Mouse (Mus musculus): ENCODE data around the gene Hs3st1. TPM values are rescaled to one million over a fixed set of nuclear protein-coding genes. Genes with fewer than 3 reads are reported as not detected.

The Hs3st1 gene
- polyA plus RNA-seq, 1 experiment from 2014 or later, result 37.8 TPM

DNA sequence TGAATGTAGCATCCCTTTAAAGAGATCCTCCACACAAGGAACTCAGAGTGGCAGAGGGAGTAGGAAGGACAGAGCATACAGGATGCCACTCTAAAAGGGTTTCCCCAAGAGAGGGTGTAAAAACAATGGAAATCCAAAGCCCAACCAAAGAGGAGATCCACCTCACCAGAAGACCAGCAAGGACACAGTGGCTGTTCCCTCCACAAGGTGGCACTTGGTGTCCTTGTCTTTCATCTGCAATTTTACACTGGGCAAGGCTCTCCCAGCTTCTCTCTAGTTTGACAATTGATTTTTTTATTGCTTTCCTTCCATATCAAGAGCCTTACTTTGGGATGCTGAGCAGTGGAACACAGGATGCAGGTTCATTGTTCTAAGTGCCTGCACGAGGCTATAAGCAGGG lies 122.1 kb downstream of the Hs3st1 start:
- DNase-seq (ENCODE audit: low spot score), result no peak
- 86% methylated on average over 1 of the region's 1 CpGs for WGBS
- no peaks in the 10 kb centered on the region for H3K27me3 ChIP-seq (ENCODE audit: control insufficient read depth, insufficient read depth, low read length)
- H3K9ac ChIP-seq, result no peak overlapping the region
- H3K9me3 ChIP-seq (ENCODE audit: control insufficient read depth, low read length), result no peaks in the 10 kb centered on the region
- no peaks in the 10 kb centered on the region for H3K4me1 ChIP-seq (replicated peaks; ENCODE audit: control insufficient read depth, insufficient read depth, low read length)
- no peak overlapping the region for H3K4me2 ChIP-seq (replicated peaks)
- H3K27ac ChIP-seq, result no peak overlapping the region
- H3K4me3 ChIP-seq (replicated peaks; ENCODE audit: low read length), result no peak overlapping the region
- ATAC-seq (ENCODE audit: low FRiP score), result no peak
- H3K36me3 ChIP-seq (replicated peaks; ENCODE audit: control insufficient read depth, insufficient read depth), result no peaks in the 10 kb centered on the region

DNA sequence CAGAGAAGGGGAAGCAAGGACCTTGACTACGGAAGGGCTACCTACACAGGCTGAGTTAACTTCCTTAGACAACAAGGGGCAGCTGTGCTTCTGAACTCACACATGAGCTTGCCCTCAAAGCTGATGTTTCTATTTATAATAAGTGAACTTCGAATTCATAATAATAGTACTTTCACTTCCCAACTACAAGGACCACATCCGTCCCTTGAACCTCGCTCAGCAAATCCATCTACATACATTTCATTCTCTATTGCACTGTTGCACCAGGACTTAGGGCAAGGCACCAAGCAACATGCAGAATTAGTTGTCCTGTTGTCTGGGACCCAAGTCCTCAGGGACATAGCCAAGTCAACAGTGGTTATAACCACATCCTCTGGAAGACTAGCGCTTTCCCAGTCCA lies 124.4 kb downstream of the Hs3st1 start:
- 97% methylated on average over 5 of the region's 5 CpGs for WGBS
- no peak overlapping the region for H3K4me3 ChIP-seq (replicated peaks; ENCODE audit: low read length)
- no peak overlapping the region for H3K9ac ChIP-seq
- no peaks in the 10 kb centered on the region for H3K27me3 ChIP-seq (ENCODE audit: control insufficient read depth, insufficient read depth, low read length)
- DNase-seq (ENCODE audit: low spot score) (no peak), ATAC-seq (ENCODE audit: low FRiP score) (no peak)
- no peaks in the 10 kb centered on the region for H3K36me3 ChIP-seq (replicated peaks; ENCODE audit: control insufficient read depth, insufficient read depth)
- no peaks in the 10 kb centered on the region for H3K4me1 ChIP-seq (replicated peaks; ENCODE audit: control insufficient read depth, insufficient read depth, low read length)
- H3K4me2 ChIP-seq (replicated peaks), result no peak overlapping the region
- H3K9me3 ChIP-seq (ENCODE audit: control insufficient read depth, low read length), result no peaks in the 10 kb centered on the region
- no peak overlapping the region for H3K27ac ChIP-seq

DNA sequence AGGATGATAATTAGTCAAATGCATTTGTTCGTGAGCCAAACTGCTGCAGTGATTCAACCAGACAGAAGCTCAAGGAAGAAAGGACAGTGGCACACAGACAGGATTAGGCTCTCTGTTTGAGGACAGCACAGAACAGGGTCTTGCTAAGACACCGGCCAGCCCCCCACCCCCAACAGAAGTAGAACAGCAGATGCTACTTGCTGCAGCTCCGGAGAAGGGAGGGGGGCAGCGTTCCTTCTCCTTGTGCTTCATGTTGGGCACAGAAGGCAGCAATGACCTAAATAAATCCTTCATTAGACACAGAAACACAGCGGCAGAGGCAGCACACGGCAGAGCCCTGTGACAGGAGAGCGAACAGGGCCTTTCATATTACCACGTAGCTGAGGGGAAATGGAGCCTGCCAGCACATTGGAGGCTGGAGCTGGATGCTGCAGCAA lies 130.2 kb downstream of the Hs3st1 start:
- Histone ChIP-seq H3K4me1 (replicated peaks; ENCODE audit: control insufficient read depth, insufficient read depth, low read length) (peaks cover 8% of the 10 kb centered on the region; the same call in 1 of the 2 replicates), H3K4me3 (replicated peaks; ENCODE audit: low read length) (no peak overlapping the region), H3K27ac (0 out of 2 replicates have a peak overlapping the region, but pooled peaks have one; percentile 7), H3K36me3 (replicated peaks; ENCODE audit: control insufficient read depth, insufficient read depth) (no peaks in the 10 kb centered on the region), H3K27me3 (ENCODE audit: control insufficient read depth, insufficient read depth, low read length) (no peaks in the 10 kb centered on the region), H3K9me3 (ENCODE audit: control insufficient read depth, low read length) (no peaks in the 10 kb centered on the region), H3K9ac (0 out of 2 replicates have a peak overlapping the region, but pooled peaks have one; percentile 12), H3K4me2 (replicated peaks) (no peak overlapping the region)
- ATAC-seq (ENCODE audit: low FRiP score) (peak; percentile 32; the same call in 1 of the 2 replicates), DNase-seq (ENCODE audit: low spot score) (no peak)
- WGBS, result 51% methylated on average over 8 of the region's 8 CpGs

DNA sequence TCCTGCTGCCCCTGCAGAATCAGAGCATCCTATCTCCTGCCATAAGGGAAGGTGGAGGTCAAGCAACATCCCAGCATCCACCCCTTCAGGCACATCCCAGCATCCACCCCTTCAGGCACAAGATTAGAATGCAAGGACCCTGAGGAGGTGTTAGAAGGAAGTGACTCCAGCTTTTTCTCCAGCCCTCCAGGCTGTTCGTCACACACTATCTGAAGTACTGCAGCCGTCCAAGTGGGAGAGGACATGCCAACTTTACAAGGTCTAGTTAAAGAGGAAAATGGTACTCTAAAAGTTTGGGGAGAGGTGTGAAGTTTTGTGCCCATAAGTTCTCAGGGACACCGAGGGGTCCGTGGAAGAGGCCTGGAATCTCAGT lies 131.1 kb downstream of the Hs3st1 start:
- 82% methylated on average over 4 of the region's 4 CpGs for WGBS
- ATAC-seq (ENCODE audit: low FRiP score) (no peak), DNase-seq (ENCODE audit: low spot score) (no peak)

DNA sequence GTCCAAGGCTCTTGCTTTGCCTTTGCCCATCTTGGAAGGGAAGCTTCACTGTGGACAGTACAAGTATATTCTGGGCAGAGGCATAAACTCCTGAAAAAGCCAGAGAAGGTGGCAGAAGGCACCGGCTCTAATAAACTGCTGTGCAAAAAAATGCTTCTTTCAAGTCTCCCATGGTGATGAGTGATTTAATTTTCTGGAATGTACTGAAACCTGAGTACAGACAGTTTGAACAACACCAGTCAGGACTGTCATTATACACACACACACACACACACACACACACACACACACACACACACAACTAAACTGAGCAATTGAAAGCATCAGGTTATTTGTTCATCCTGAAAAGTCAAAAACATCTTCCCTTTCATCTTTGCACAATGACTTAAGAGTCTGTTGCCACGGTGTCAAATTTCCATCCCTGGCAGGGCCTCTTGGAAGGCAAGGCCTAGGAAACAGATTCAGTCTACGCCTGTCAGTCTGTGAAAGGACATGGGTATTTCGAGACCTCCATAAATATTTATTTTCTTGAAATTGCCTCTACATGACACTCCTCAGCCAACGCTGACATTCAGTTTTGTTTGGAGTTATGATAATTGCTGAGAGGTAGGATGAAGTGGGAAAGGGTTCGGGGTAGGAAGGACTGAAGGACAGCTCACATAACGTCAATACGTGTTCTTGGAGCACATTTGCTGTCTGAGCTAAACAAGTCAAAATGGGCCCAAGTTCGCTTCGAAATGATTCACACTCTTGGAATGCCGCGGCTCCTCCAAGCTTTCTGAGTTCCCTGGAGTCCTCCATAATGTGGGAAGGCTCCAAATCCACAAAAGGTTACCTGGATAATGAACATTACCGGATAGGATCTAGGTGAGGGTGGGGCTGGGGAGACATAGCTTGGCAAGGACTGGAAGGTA lies 131.7 kb downstream of the Hs3st1 start:
- H3K27me3 ChIP-seq (ENCODE audit: control insufficient read depth, insufficient read depth, low read length), result no peaks in the 10 kb centered on the region
- H3K36me3 ChIP-seq (replicated peaks; ENCODE audit: control insufficient read depth, insufficient read depth), result no peaks in the 10 kb centered on the region
- no peak overlapping the region for H3K4me3 ChIP-seq (replicated peaks; ENCODE audit: low read length)
- H3K9me3 ChIP-seq (ENCODE audit: control insufficient read depth, low read length), result no peaks in the 10 kb centered on the region
- WGBS, result 61% methylated on average over 13 of the region's 13 CpGs
- no peak overlapping the region for H3K4me2 ChIP-seq (replicated peaks)
- ATAC-seq (ENCODE audit: low FRiP score), result no peak
- DNase-seq (ENCODE audit: low spot score), result no peak
- no peak overlapping the region for H3K27ac ChIP-seq
- H3K4me1 ChIP-seq (replicated peaks; ENCODE audit: control insufficient read depth, insufficient read depth, low read length), result peaks cover 8% of the 10 kb centered on the region; the same call in 1 of the 2 replicates
- no peak overlapping the region for H3K9ac ChIP-seq

More for the DNA sequence above, 131.1 kb downstream of the Hs3st1 start:
- H3K27me3 ChIP-seq (ENCODE audit: control insufficient read depth, insufficient read depth, low read length), result no peaks in the 10 kb centered on the region
- H3K4me2 ChIP-seq (replicated peaks), result no peak overlapping the region
- H3K36me3 ChIP-seq (replicated peaks; ENCODE audit: control insufficient read depth, insufficient read depth), result no peaks in the 10 kb centered on the region
- peaks cover 8% of the 10 kb centered on the region; the same call in 1 of the 2 replicates for H3K4me1 ChIP-seq (replicated peaks; ENCODE audit: control insufficient read depth, insufficient read depth, low read length)
- H3K9me3 ChIP-seq (ENCODE audit: control insufficient read depth, low read length), result no peaks in the 10 kb centered on the region
- no peak overlapping the region for H3K27ac ChIP-seq
- H3K4me3 ChIP-seq (replicated peaks; ENCODE audit: low read length), result no peak overlapping the region
- no peak overlapping the region for H3K9ac ChIP-seq

DNA sequence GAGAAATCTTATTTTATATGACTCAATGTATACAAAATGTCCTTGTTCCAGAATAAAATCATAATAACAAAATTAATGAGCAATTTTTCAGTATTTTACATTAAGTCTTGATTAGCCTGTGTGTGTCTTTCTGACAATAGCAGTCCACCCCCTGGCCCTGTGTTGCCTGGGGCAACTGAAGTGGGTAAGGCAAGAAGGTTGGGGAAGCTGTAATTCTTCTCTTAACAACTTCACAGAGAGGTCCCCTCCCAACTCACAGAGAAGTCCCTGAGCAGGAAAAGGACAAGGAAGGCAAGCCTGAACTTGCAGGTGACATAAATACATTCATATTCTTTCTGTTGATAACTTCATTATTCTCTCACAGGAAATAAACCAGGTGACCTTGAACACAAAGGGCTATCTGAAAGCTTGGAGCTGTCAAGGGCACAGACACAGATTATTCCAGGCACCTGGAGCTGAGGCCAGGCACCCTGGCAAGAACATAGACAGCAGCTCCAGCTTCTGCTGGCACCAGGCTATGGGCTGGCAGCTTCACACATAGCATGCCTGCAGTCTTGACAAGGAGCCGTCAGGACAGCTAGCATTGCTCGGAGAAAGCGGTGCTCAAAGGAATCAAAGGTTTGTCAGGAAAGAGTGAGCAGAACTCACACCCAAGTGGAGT lies 134.9 kb downstream of the Hs3st1 start:
- Histone ChIP-seq H3K4me1 (replicated peaks; ENCODE audit: control insufficient read depth, insufficient read depth, low read length) (0 out of 2 replicates have a peak, but pooled peaks cover 5% of the 10 kb centered on the region), H3K4me2 (replicated peaks) (no peak overlapping the region), H3K4me3 (replicated peaks; ENCODE audit: low read length) (no peak overlapping the region), H3K27ac (no peak overlapping the region), H3K9ac (no peak overlapping the region), H3K36me3 (replicated peaks; ENCODE audit: control insufficient read depth, insufficient read depth) (no peaks in the 10 kb centered on the region), H3K9me3 (ENCODE audit: control insufficient read depth, low read length) (no peaks in the 10 kb centered on the region), H3K27me3 (ENCODE audit: control insufficient read depth, insufficient read depth, low read length) (no peaks in the 10 kb centered on the region)
- ATAC-seq (ENCODE audit: low FRiP score), result 0 out of 2 replicates have a peak, but pooled peaks have one; percentile 38
- 76% methylated on average over 3 of the region's 3 CpGs for WGBS
- DNase-seq (ENCODE audit: low spot score), result no peak

DNA sequence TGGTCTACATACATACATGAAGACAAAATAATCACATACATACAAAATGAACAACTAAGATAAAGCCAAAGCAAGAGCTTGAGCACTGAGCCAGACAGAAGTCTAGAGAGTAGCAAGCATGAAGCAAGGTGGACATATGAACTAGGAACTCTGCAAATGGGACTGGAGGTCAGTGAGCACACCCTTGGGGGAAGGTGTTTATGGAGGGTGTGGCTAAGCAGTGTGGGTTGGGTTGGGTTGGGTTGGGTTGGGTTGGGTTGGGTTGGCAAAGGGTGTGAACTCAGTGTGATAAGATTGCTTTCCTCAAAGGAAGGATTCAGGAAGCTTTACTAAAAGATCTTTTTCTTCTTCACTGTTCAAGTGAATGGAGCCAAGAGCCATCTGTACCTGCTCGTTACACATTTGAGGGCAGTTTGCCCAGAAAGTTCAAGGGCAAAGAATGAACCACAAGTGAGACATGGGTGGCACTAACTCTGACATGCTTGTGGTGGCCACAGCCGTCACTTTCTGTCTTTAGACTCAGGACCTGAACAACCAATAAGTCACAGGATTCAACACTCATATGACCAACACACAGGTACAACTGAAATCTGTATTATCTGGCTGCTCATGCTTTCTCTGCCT lies 137.8 kb downstream of the Hs3st1 start:
- Histone ChIP-seq H3K27me3 (ENCODE audit: control insufficient read depth, insufficient read depth, low read length) (no peaks in the 10 kb centered on the region), H3K27ac (no peak overlapping the region), H3K4me3 (replicated peaks; ENCODE audit: low read length) (no peak overlapping the region), H3K9ac (no peak overlapping the region), H3K4me1 (replicated peaks; ENCODE audit: control insufficient read depth, insufficient read depth, low read length) (no peaks in the 10 kb centered on the region), H3K4me2 (replicated peaks) (no peak overlapping the region), H3K36me3 (replicated peaks; ENCODE audit: control insufficient read depth, insufficient read depth) (peaks cover 12% of the 10 kb centered on the region), H3K9me3 (ENCODE audit: control insufficient read depth, low read length) (no peaks in the 10 kb centered on the region)
- WGBS, result 87% methylated on average over 2 of the region's 2 CpGs
- DNase-seq (ENCODE audit: low spot score), result no peak
- ATAC-seq (ENCODE audit: low FRiP score), result no peak

DNA sequence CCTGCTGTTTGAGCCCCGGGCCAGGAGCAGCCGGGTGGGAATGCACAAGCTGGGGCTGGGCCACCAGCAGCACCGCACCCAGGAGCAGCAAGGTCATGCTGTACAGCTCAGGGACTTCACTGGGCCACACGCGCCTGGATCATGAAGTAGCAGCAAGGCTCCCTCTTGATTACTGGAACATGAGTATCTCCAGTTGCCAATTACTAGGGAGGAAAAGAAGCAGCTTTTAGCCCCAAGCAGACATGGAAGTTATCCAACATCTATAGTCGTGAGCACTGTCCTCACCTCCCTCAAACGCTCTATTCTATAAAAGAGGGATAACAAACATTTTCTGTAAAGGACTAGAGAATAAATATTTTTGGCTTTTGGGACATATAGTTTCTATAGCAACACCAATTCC lies 140.1 kb downstream of the Hs3st1 start:
- peak; percentile 51; the same call in 1 of the 2 replicates for ATAC-seq (ENCODE audit: low FRiP score)
- Histone ChIP-seq H3K9me3 (ENCODE audit: control insufficient read depth, low read length) (no peaks in the 10 kb centered on the region), H3K36me3 (replicated peaks; ENCODE audit: control insufficient read depth, insufficient read depth) (peaks cover 12% of the 10 kb centered on the region), H3K27ac (no peak overlapping the region), H3K9ac (no peak overlapping the region), H3K4me3 (replicated peaks; ENCODE audit: low read length) (no peak overlapping the region), H3K4me1 (replicated peaks; ENCODE audit: control insufficient read depth, insufficient read depth, low read length) (no peaks in the 10 kb centered on the region), H3K4me2 (replicated peaks) (no peak overlapping the region), H3K27me3 (ENCODE audit: control insufficient read depth, insufficient read depth, low read length) (no peaks in the 10 kb centered on the region)
- no peak for DNase-seq (ENCODE audit: low spot score)
- 90% methylated on average over 7 of the region's 7 CpGs for WGBS

DNA sequence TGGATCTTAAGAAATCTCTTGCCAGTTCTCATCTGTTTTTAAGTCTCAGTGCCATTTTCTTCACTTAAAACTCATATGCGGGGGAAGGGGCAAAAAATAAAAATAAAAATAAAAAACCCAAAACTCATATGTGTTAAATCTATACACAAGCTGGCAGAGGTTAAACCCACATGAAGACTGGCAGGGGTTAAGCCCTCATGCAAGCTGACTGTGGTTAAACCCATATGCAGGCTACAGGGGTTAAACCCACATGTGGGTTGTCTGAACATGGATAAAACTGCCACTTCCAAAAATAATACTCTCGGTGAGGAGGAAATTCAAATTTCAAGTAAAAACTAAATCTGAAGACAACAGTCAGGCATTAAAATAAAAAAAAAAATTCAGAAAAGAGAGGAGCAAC lies 141.7 kb downstream of the Hs3st1 start:
- Histone ChIP-seq H3K27ac (no peak overlapping the region), H3K4me3 (replicated peaks; ENCODE audit: low read length) (no peak overlapping the region), H3K36me3 (replicated peaks; ENCODE audit: control insufficient read depth, insufficient read depth) (peaks cover 12% of the 10 kb centered on the region), H3K4me1 (replicated peaks; ENCODE audit: control insufficient read depth, insufficient read depth, low read length) (no peaks in the 10 kb centered on the region), H3K9ac (no peak overlapping the region), H3K4me2 (replicated peaks) (no peak overlapping the region), H3K27me3 (ENCODE audit: control insufficient read depth, insufficient read depth, low read length) (no peaks in the 10 kb centered on the region), H3K9me3 (ENCODE audit: control insufficient read depth, low read length) (no peaks in the 10 kb centered on the region)
- WGBS, result 94% methylated on average over 2 of the region's 2 CpGs
- ATAC-seq (ENCODE audit: low FRiP score), result no peak
- DNase-seq (ENCODE audit: low spot score), result no peak

Measured in hindbrain, embryonic 14.5 days (tissue).